Mouse (Mus musculus) hematopoietic stem cell, adult 5-6 weeks (primary cell): ENCODE data around the gene Wwox. TPM values are rescaled to one million over a fixed set of nuclear protein-coding genes. Genes with fewer than 3 reads are reported as not detected.

Experiments
- ATAC-seq, 2 experiments: fragments of 125-278 bp in 1 of 2; replicated peaks in 1 of 2; 2 replicates each; pipeline ENCODE4 v1.8.0; 2016 to 2017; ENCODE audit warnings: inconsistent platforms in 2 of 2, mild to moderate bottlenecking in 2 of 2, moderate number of reproducible peaks in 2 of 2, low read depth in 1 of 2, moderate TSS enrichment in 1 of 2; ENCODE audit not compliant: low FRiP score in 2 of 2, poor library complexity in 2 of 2, severe bottlenecking in 2 of 2, insufficient read depth in 1 of 2, low TSS enrichment in 1 of 2
- total RNA-seq: library from RNA; stranded (forward); fragments of 172-1452, 232-1000 nt; gene quantifications from 2 replicates; pipeline ENCODE4 v1.2.3, GENCODE M21; 2017

Gene Wwox
- total RNA-seq, 1 experiment from 2014 or later: 15.0 TPM

GRCm38 (mm10) chr8:115395840-115396239, 956.4 kb downstream of the Wwox start:
- no peak for ATAC-seq

- ATAC-seq: peak; percentile 97
Measured at GRCm38 (mm10) chr8:115397981-115398380, 958.5 kb downstream of the Wwox start.

GRCm38 (mm10) chr8:115400013-115400720, 960.7 kb downstream of the Wwox start:
- no peak for ATAC-seq

Other genes with a start within 250 kb of the Wwox start
- gene Vat1l, start 234.0 kb upstream of the Wwox start, total RNA-seq: not detected in 2 replicates
- not detected in 2 replicates for gene Clec3a, start 21.6 kb upstream of the Wwox start, total RNA-seq